Mouse (Mus musculus): ENCODE results near the gene Ip6k2. TPM values are rescaled to one million over a fixed set of nuclear protein-coding genes. Genes with fewer than 3 reads are reported as not detected.

Gene Ip6k2
- 100 to 1,000 TPM; 249 to 251 TPM for total RNA-seq (2021)
- long read RNA-seq, experiment 1, partial matches to known transcripts: 20 of 71 reads
- long read RNA-seq, experiment 1, other reads (novel, unspliced or antisense): 43 of 71 reads
- long read RNA-seq, experiment 2, transcript Ip6k2-204 (3 exons, 1,191 nt): major isoform, 5 of 90 reads
- long read RNA-seq, experiment 2, transcript Ip6k2-207 (2 exons, 2,820 nt): major isoform, 5 of 90 reads
- long read RNA-seq, experiment 2, partial matches to known transcripts: 30 of 90 reads
- long read RNA-seq, experiment 2, other reads (novel, unspliced or antisense): 44 of 90 reads

DNA sequence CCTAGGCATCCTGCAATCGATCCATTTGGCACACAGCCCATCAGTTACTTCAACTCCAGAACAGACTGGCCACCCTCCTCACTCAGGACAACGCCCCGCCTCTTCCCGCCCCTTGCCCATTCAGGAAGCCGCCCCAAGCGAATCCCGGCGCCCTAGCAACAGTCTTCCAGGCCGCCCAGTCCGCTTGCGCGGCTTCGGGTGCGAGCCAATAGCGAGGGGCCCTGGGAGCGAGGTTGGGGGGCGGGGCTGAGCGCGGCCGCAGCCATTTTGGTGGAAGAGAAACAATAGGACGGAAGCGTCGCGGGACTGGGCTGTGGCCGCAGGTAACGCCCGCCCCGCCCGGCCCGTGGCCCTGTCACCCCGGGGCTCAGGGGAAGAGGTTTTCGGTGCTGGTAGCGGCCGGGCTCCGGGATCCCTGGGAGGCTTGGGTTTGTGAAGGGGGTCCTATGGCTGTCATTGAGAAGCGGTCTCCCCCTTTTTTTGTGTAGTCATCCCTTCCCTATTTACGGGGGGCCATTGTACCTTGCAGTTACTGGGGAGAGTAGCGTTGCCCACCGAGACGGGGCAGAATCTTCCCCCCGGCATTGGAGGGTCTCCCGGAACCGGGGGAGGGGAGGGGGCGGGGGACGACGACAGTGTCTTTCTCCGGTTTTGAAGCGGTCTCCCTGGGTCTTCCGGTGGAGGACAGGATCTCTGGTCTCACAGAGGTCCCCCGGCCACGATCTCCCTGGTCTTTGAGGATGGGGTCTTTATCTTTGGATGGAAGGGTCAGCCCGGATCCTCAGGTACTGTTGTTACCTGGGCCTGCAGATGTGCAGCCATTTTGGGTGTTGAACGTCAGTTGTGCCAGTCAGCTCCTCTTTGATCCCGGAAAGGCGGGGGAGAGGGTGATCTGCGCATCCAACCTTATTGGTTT is at the start of gene Ip6k2:
TSS of gene Ip6k2 (plus strand) at position 249 of the 916 bp plus-strand sequence.
- TF ChIP-seq CTCF (conservative IDR thresholded peaks at IDR 0.05): no peak
- Histone ChIP-seq H3K4me3 (peak within 1 kb of the TSS; percentile 89), H3K27ac (peak within 1 kb of the TSS; percentile 99)
- peak; percentile 98 for DNase-seq (ENCODE audit: low spot score in 2 of 2)

DNA sequence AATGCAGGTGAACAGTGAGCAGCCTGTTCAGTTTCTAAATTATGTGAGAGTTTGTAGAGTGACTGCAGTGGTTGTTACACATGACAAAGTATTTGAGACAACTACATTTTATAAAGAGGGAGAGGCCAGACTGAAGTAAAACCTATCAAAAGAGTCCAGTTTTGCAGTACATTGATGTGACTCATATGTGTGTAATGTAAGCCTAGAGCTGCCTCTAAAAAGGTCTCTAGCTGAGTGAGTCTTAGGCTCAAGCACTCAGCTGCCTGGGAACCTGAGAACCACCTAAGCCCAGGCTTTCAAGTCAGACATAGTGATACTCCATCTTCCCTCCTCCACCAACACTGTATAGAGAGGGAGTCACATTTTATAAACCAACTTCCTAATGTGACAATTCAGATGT is 49.0 kb upstream of the Ip6k2 start:
- no peak overlapping the region for H3K27ac ChIP-seq
- no peak overlapping the region for H3K4me3 ChIP-seq
- TF ChIP-seq CTCF (conservative IDR thresholded peaks at IDR 0.05): no peak
- DNase-seq (ENCODE audit: low spot score in 2 of 2): no peak

DNA sequence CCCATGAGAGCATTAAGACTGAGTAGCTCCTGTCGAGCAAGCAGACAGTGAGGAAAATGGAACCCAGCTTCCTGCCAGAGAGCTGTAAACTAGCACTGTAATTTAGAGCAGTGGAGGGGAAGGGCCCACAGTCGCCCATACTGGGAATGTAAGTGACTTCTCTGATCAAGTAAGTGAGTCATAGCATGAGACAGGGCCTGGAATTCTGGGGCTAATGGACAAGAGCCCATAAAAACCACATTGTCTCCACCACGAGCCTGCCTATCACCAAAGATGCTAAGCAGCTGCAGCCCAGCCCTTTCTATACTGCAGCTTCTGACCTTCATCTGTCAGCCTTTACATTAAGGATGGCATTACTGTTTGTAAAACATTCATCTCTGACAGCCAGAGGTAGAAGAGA is 44.4 kb upstream of the Ip6k2 start:
- H3K4me3 ChIP-seq: no peak overlapping the region
- no peak for DNase-seq (ENCODE audit: low spot score in 2 of 2)

DNA sequence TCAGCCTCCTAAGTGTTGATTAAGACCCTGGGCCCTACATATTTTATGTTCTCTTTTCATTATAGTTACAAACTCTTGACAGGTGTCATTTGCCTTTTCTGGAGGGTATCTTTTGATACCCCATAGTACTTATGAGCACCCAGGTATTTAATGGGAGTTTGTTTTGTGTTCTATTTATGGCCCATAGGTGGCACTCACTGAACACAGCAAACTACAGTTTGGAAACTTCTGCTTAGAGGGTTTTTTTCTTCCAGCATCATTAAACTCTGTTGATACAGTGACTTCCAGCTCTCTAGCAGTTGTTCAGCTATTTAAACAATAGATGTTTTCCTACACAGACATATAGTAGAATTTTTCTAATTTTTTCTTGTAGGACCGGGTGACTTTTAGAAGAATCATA is 43.5 kb upstream of the Ip6k2 start:
- no peak overlapping the region for H3K27ac ChIP-seq
- TF ChIP-seq CTCF (conservative IDR thresholded peaks at IDR 0.05): peak; percentile 71
- DNase-seq (ENCODE audit: low spot score in 2 of 2): no peak
- H3K4me3 ChIP-seq: no peak overlapping the region

More for the DNA sequence above, 44.4 kb upstream of the Ip6k2 start:
- TF ChIP-seq CTCF (conservative IDR thresholded peaks at IDR 0.05): no peak
- no peak overlapping the region for H3K27ac ChIP-seq

DNA sequence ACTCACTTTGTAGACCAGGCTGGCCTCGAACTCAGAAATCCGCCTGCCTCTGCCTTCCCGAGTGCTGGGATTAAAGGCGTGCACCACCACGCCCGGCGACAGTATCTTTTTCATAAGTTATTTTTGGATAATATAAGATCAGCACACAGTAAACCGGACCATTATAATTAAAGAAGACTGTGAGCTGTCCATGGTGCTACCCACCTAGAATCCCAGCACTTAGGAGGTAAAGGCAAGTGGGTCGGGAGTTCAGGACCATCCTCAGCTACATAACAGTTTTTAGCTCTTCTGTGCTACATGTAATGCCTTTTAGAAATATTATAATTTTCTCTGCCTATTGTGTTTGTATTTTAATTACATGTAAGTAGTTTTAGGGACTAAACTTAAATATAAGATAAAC is 41.5 kb upstream of the Ip6k2 start:
- no peak for DNase-seq (ENCODE audit: low spot score in 2 of 2)
- TF ChIP-seq CTCF (conservative IDR thresholded peaks at IDR 0.05): no peak
- no peak overlapping the region for H3K27ac ChIP-seq
- no peak overlapping the region for H3K4me3 ChIP-seq

DNA sequence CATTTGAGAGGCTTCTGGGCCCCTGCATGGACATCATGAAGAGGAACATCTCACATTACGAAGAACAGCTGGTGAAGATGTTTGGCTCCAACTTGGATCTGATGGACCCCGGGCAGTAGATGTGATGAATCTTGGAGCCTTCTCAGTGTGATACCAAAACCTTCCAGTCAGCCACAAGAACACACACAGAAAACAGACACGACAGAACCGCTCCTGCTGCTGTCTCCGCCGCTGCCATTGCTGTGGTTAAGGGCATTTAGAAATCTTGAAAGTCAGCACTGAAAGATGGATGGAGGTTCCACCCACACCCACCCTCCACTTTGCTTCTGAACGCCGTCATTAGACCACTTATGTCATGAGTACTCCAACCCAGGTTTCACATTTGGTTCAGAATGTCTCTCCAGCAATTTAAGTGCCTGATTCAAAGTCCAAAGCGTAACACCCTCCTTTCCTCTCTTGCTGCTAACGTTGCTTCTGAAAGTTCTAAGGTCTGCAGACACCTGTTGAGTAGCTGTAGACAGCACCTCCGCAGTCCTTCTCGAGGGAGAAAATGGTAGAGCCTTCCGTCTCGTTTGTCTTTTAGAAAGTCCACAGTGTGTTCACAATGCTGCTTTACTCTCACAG is 36.6 kb upstream of the Ip6k2 start:
- Histone ChIP-seq H3K4me3 (no peak overlapping the region), H3K27ac (no peak overlapping the region)
- DNase-seq (ENCODE audit: low spot score in 2 of 2): no peak
- no peak for TF ChIP-seq CTCF (conservative IDR thresholded peaks at IDR 0.05)

DNA sequence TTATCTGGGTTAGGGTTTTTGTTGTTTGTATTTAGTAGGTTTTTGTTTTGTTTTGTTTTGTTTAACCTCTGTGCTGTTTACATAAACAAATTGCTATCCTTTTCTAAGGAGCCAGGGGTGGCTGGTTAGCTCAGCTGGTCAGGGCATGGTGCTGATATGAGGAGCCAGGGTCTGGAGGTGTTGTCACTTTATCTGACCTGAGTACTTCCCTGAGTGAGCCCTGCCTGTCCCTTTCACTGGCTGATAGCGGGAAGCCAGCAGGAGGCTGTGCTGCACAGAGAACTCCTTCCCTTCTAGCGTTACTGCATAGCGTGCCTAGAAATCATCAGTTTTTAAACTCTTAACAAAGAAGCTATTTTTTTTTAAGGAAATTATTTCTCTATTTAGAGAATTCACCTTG is 35.9 kb upstream of the Ip6k2 start:
- TF ChIP-seq CTCF (conservative IDR thresholded peaks at IDR 0.05): no peak
- H3K27ac ChIP-seq: no peak overlapping the region
- no peak overlapping the region for H3K4me3 ChIP-seq
- DNase-seq (ENCODE audit: low spot score in 2 of 2): no peak

DNA sequence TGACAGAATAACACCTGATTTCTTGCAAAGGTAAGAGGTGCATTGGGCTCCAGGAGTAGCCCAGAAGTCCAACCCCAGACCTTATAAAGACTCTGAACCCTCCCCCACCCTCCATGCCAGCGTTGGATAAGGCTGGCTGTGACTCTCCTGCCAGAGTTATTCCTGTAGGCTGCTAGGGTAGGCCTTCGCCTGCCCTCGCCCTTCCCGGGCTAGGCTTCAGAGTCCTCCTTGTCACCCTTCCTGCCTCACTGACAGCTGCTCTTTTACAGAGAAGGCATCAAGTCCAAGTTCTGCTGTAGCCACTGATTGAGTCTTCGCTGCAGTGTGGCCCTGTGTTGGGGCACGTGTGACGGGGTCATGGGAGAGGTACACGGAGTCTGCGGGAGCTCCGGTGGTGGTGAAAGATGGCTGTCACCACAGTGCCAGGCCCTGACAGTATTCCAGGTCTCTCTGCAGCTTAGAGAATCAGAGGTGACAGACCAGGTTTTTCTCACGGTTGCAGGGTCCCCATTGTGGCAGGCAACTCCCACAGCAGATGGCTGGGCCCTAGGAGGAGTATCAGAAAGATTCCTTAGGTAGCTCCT is 34.9 kb upstream of the Ip6k2 start:
- no peak for TF ChIP-seq CTCF (conservative IDR thresholded peaks at IDR 0.05)
- no peak overlapping the region for H3K4me3 ChIP-seq
- H3K27ac ChIP-seq: no peak overlapping the region
- DNase-seq (ENCODE audit: low spot score in 2 of 2): no peak

DNA sequence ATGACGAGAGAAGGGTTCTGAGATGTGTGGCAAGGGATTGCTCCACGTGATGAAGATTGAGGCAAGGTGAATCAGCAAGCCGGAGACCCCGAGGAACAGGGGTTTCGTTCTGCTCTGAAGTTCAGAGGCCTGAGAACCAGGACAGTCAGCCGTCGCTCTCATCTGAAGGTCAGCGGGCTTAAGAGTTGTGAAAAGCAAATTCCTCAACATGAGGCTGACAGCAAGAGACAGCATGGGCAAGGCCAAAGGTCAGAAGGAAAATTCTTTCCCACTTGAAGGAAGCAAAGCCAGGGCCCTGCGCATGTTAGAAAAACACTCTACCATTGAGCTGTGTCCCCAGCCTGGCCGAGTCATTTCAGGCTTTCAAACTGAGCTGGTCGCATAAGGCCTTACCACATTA is 33.0 kb upstream of the Ip6k2 start:
- no peak for DNase-seq (ENCODE audit: low spot score in 2 of 2)
- Histone ChIP-seq H3K27ac (no peak overlapping the region), H3K4me3 (no peak overlapping the region)
- TF ChIP-seq CTCF (conservative IDR thresholded peaks at IDR 0.05): no peak

DNA sequence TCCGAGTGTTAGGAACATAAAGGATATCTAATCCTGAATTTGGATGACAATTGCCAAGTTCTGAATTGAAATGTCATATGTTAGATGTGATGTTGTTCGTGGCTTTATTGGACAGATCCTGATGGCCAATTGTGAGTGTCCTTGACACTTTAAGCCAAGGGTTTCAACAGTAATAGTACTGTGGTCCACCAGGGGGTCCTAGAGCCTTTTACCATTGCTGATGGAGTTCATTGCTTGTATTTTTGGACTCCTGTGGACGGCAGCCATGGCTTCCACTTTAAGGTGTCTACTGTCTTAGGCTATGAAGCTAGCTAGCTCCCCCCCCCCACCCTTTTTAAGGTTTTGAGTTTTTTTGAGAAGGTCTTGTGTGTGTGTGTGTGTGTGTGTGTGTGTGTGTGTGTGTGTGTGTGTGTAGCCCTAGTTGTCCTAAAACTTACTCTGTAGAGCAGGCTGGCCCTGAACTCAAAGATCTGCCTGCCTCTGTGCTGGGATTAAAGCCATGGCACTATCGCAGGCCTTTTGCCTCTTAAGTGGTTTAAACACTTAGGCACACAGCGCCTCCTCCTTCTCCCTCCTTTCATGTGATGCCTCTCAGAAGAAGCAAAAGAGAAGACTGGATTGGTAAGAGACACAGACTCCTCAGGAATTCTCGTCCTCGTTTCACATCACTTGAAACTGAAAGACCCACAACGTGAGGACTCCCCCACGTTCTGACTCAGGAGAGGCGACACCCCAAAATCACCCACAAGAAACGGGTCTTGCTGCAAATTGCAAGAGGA is 31.3 kb upstream of the Ip6k2 start:
- H3K27ac ChIP-seq: no peak overlapping the region
- 0 out of 2 replicates have a peak, but pooled peaks have one; percentile 12 for TF ChIP-seq CTCF (conservative IDR thresholded peaks at IDR 0.05)
- no peak for DNase-seq (ENCODE audit: low spot score in 2 of 2)
- H3K4me3 ChIP-seq: no peak overlapping the region

DNA sequence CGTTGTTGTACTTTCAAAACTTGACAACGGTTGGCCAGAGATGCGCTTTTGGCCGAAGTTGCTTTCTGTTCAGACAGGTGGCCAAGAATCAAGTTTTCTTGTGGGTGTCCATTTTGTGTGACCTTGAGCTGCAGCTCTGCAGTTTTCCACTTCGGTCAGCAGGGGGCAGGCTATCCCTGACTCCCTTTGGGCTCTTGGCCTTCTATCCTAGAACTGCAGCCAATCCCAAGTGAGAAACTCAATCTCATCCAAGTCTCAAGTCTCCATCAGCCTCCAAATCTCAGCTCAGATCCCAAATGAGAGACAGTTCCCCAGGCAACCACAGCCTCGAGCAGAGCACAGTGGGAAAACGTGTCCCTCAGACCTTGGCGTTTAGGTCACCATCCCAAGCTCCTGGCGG is 30.3 kb upstream of the Ip6k2 start:
- no peak overlapping the region for H3K4me3 ChIP-seq
- peak; percentile 90 for TF ChIP-seq CTCF (conservative IDR thresholded peaks at IDR 0.05)
- peak overlapping the region; percentile 89 for H3K27ac ChIP-seq
- DNase-seq (ENCODE audit: low spot score in 2 of 2): peak; percentile 76 to 78

DNA sequence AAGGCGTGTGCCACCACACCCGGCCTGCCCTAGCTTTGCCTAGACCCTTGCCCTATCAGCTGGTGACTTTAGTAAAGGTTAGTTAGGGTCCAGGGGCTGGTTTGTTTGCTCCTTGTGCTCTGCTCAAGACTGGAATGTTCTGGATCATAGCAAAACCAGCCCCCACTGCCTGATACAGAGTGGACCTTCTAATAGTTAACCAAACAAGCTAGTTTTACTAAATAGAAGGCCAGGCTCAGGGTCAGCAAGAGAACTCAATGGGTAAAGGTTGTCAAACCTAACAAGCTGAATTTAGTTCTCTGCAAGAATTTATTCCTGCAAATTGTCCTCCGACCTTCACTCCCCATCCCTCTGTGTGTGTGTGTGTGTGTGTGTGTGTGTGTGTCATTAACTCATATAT is 29.6 kb upstream of the Ip6k2 start:
- no peak for TF ChIP-seq CTCF (conservative IDR thresholded peaks at IDR 0.05)
- H3K4me3 ChIP-seq: no peak overlapping the region
- H3K27ac ChIP-seq: peak overlapping the region; percentile 89
- DNase-seq (ENCODE audit: low spot score in 2 of 2): no peak

Measured in layer of hippocampus, adult 2 months (tissue).